16 mouse cellular contexts compared by ENCODE assay signal in the genomic region with DNA sequence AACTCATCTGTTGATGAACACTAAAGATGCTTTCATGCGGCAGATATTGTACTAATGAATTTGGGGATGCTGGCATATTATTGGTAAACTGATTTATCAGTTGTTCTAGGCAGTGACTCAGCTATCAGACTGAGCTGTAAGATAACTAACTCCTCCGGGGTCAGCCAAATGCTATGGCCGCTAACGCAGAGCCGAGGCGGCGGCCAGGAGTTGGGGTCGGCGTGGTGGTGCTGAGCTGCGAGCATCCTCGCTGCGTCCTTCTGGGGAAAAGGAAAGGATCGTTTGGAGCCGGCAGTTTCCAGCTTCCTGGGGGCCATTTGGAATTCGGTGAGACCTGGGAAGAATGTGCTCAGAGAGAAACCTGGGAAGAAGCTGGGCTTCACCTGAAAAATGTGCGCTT. TPM values are rescaled to one million over a fixed set of nuclear protein-coding genes. Genes with fewer than 3 reads are reported as not detected.
"Had no signal": no experiment of that assay in that cellular context is flagged by ENCODE, and none has a peak within 500 bp of the region (broad histone marks: within the 10 kb centered on the region; RNA-seq: fewer than 3 reads in every experiment).

No protein-coding gene starts in this region.

RNA-seq across cellular contexts. Expression of a gene that starts 55.2 kb away (rescaled TPM):
- total RNA-seq: gastrocnemius, adult 2 months; gastrocnemius, postnatal 10 days; gastrocnemius, postnatal 25 days; gastrocnemius, postnatal 4 days; heart, adult 2 months; heart, postnatal 14 days; heart, postnatal 36 days had no signal
- polyA plus RNA-seq: heart, adult 2 months; heart, embryonic 11.5 days; heart, embryonic 13.5 days; heart, embryonic 15.5 days; heart, postnatal 0 days; kidney, embryonic 14.5 days; kidney, embryonic 16.5 days; limb, embryonic 10.5 days; liver, embryonic 11.5 days; liver, embryonic 13.5 days had no signal
